Mouse (Mus musculus): ENCODE results near the gene Uba3.

Gene Uba3

GRCm38 (mm10) chr6:97210191-97210961 lies 4.9 kb upstream of the Uba3 start, which contains the start of gene Arl6ip5:
Gene Arl6ip5 (plus strand): TSS chr6:97210689.
- peak; percentile 87 for DNase-seq (ENCODE audit: low spot score)

- DNase-seq (ENCODE audit: low spot score), result no peak
These were observed 4.3 kb upstream of the Uba3 start for GRCm38 (mm10) chr6:97209751-97210150.

DNA sequence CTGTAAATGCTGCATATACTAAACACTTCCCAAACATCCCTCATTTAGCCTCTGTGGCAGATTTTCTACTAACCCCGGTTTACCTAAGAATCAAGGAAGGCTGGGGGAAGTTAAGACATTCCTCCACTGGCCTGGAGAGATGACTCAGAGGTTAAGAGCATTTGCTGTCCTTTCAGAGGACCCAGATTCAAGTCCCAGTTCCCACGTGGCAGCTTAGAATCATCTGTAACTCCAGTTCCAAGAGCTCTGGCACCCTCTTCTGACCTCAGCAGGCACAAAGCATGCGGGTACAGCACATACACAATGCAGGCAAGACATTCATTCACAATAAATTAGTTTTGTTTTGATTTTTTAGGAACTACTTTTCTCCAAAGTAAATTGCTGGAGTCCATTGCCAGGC lies 3.8 kb upstream of the Uba3 start:
- no peak for DNase-seq (ENCODE audit: low spot score)

DNA sequence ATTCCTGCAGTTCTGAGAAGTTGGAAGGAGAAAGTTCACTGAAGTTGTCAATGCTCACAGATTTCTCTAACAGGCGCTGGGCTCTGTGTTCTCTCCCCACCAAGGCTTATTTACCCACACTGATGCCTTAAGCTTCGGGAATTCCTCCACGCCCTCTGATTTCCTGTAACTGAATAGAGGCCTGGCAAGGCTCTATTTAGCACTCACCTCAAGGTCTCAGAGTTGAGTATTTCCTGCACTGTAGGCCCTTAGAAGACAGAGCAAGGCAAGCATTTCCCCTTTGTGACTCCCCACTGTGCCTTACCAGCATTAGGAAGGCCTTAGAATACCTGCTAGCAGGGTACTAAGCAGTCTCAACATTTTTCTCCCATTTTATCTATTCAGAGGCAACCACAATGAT lies 3.0 kb upstream of the Uba3 start:
- DNase-seq (ENCODE audit: low spot score), result no peak

DNA sequence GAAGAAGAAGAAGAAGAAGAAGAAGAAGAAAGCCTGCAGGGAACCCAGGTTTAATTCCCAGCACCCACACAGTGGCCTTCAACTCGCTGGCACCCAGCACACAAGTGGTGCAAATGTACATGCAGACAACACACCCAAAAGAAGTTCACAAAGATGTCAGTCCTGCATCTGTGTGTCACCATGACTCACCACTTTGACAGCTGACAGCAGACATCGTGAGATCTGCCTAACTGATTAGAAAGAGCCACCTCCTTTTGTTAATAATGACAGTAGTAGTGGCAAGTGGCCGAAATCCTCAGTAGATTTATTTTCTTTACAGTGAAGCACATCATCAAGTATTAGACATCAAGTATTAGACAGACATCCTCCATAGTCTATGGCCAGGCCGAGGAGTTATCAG lies 1.6 kb upstream of the Uba3 start:
- DNase-seq (ENCODE audit: low spot score), result no peak

- DNase-seq (ENCODE audit: low spot score), result no peak
These were observed 495 bp downstream of the Uba3 start for GRCm38 (mm10) chr6:97204952-97205351.

DNA sequence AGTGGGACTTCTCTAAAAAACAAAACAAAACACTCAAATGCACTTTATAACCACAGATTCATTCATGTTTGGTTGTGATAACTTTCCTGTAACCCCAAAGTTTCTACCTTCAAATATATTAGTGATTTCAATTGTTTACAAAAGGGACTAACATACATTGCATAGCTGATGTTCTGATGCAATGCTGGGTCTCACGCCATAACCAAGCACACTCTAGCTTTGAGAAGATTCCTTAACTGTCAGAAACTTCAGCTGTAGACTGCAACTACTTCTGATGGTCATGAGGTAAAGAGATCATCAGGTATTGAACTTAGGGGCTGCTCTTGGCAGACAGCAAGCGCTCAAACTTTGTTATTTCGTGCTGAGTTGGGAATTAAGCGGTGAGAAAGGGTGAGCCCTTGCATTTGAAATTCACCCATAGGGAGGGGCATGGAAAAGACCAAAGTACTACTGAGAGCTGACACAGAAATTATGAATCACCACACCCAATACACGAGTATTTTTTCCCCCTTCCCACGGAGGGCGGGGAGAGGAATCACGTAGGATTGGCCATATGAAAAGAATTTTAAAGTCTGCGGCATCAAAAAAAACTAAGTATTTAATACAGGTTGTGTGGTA lies 1.1 kb downstream of the Uba3 start:
- DNase-seq (ENCODE audit: low spot score), result no peak

DNA sequence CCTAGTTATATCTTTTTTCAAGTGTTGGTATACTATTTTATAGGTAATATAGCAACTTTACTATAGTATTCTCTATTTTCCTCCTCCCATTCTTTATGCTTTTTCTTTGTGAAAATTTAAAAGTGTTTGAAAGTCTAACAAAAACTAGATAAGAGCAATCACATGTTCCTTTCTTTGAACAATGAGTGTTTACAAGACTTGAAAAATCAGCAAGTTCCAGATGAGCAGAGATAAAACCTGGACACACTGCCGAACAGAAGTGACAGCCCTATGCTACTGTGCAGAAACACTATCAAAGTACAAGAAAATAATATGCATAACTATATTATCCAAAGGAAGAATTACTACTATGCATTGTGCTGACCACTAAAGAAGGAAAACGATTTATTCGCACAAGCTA lies 3.0 kb downstream of the Uba3 start:
- DNase-seq (ENCODE audit: low spot score), result no peak

- DNase-seq (ENCODE audit: low spot score), result no peak
These were observed 5.0 kb downstream of the Uba3 start for GRCm38 (mm10) chr6:97200437-97200836.

GRCm38 (mm10) chr6:97179367-97179828 lies 26.0 kb downstream of the Uba3 start:
- DNase-seq (ENCODE audit: low spot score), result no peak

DNA sequence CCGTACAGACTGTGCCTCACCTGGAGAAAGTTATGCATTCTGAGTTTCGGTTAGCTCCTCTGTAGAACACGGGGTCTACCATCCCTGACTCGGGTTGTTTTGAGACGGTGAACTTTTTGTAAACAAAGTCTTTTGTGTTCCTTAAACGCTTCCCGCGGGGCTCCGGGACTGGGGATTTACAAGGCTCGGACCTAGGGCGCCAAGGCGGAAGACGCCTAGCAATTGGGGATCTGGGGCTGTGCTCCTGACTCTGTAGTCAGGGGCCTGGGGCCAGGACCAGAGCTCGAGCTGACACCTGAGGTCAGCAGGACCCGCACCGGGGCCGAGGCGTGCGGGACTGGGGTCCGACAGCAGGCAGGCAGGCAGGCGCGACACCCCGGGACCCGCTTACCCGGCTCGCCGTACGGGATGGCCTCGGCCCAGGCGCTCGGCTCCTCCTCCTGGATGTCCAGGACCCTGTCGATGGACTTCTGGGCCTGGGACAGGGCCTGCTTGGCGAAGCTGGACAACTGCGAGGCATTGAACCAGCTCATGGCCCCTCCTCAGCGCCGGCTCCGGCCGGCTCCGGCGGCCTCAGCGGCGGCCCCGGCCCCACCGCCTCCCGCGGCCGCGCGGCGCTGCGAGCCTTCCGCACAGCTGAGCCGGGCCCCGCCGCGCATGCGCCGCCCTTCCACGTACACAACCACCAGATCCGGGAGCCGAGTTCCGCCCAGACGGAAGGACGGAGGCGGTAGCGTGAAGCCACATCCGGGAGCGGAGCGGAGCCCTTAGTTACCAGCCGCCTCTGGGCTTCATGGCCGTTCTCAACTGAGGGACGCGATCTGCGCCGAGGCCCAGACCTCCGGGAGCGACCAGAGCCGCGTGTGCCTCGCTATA lies 26.7 kb downstream of the Uba3 start, which contains the start of gene Tmf1:
TSS of gene Tmf1 (minus strand) at position 632 of the 876 bp plus-strand sequence.
- DNase-seq (ENCODE audit: low spot score), result peak; percentile 97

DNA sequence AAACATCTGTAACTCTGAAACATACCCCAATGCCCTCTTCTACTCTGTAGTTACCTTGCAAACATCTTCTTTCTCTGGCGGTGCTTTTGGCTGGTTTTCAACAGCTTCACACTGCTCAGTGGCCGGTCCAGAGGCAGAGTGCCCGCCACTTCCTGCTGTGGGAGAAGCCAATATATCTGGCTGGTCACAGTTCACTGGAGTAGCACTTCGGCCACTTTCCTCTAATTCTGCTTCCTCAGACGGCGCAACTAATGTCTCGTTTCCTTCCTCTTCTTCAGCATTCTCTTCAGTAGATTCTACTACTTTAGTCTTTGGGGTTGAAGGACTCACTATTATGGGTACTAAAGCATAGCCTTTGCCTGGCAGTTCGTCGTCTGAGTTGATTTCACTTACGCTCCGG lies 29.7 kb downstream of the Uba3 start:
- no peak for DNase-seq (ENCODE audit: low spot score)

GRCm38 (mm10) chr6:97150156-97150555 lies 55.3 kb downstream of the Uba3 start:
- no peak for DNase-seq (ENCODE audit: low spot score)

- no peak for DNase-seq (ENCODE audit: low spot score)
These were observed 55.7 kb downstream of the Uba3 start for GRCm38 (mm10) chr6:97149721-97150120.

GRCm38 (mm10) chr6:97148383-97149251 lies 56.8 kb downstream of the Uba3 start, which contains the start of gene Eogt:
Gene Eogt (minus strand): TSS chr6:97149182.
- DNase-seq (ENCODE audit: low spot score), result peak; percentile 65

- DNase-seq (ENCODE audit: low spot score), result peak; percentile 30
These were observed 57.6 kb downstream of the Uba3 start for GRCm38 (mm10) chr6:97147755-97148382.

DNA sequence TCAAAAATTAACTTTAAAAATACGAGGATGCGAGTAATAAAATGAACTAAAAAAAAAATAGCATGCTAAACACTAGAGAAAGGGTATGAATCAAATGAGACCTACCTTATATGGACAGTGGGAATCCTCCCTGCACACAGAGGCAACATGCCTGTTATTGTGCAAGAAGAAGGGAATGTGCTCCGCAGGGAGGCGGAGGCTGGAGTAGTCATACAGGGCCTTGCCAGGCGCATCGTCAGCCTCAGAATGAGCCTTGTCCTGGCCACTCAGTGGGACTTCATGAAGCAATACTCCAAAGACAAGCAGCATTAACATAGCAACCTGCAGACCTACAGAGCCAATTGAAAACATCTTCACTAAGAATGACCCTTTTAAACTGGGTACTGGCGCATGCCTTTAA lies 60.3 kb downstream of the Uba3 start:
- DNase-seq (ENCODE audit: low spot score), result no peak

- no peak for DNase-seq (ENCODE audit: low spot score)
These were observed 61.1 kb downstream of the Uba3 start for GRCm38 (mm10) chr6:97144359-97144758.

- no peak for DNase-seq (ENCODE audit: low spot score)
These were observed 62.8 kb downstream of the Uba3 start for GRCm38 (mm10) chr6:97142611-97143010.

DNA sequence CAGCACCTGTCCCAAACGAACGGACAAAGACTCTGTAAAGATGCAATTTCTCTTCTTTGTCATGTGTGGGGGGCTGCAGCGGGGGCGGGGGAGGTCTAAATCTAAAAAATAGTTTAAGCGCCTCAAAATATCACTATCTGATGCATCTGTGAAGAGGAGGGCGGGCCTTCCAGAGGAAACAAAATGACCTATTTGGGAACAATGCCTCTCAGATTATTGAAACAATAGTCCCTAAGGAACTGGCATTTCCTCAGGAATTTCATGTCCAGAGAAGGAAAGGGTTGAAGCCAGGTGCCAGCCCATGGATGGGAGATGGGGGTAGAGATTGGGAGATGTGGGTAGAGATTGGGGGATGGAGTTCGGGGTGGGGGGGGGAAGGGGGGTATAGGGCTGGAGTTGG lies 63.6 kb downstream of the Uba3 start:
- DNase-seq (ENCODE audit: low spot score), result no peak
